Mouse (Mus musculus) erythroblast, embryonic 14.5 days (primary cell): ENCODE results near the gene Dagla.

Experiments used
- GATA1 ChIP-seq: IDR thresholded peaks from 2 replicates; pipeline ENCODE4 v1.6.1; 2012; ENCODE audit warnings: low read length, inconsistent platforms, mixed read lengths
- TAL1 ChIP-seq: IDR thresholded peaks from 3 replicates; pipeline ENCODE4 v1.6.1; 2012; ENCODE audit warnings: low read length, inconsistent platforms, mixed read lengths

DNA sequence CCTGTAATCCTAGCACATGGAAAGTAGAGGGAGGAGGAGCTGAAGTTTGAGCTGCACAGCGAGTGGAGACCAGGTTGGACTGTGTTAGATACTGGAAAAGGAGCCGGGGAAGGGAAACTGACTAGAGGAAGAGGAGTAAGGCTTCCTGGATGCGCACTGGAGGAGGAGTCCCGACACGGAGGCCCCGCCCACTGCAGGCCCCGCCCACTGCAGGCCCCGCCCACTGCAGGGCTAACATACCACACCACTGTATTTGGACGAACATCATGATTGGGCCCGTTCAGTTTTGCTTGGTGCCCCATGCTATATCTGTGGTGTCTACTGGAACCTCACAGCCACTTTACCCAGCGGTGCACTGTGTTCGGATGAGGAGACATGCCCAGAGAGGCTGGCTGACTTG, 41.0 kb upstream of the Dagla start:
- TF ChIP-seq TAL1: no peak
- no peak for TF ChIP-seq GATA1
